Mouse (Mus musculus): Measurements from ENCODE around the gene Xxylt1.
A peak's percentile ranks its signal among the peaks of the same experiment; 100 is the strongest.

Xxylt1 gene

DNA sequence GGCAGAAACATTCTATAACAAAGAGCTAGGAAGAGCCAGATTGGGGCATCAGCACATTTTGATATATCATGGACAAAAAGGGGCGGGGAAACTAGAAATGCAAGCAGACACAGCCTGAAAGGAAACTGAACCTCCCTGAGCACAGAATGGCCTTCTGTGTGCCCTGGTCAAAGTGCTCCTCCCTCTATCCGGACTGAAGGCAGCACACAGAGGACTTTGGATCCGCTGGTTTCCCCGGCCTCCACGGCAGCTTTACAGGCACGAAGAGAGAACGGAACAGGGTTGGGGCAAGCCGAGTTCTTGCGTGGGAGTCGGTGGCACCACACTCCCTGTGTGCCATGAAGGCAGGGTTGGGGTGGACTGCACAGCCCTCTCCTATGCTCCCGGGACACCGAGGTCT, 121.5 kb downstream of the Xxylt1 start:
- DNase-seq (ENCODE audit: low spot score in 2 of 2) = no peak

DNA sequence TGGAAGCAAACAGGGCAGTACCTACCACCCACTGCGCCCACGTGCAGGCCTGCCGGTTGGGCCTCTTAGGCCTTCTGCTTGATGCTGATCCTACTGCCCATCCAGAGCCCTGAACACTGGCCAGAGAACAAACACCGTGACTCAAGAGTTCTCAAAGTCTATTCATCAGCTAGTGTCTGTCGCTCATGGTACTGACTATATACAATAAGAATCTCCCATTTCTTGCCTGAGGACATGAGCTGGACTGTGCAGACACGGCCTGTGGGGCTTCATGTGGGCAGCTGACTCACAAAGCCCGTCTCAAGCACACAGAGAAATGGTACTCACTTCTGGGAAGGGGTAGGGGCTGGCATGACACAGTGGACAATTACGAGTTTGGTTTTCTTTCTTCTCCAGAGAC, 125.1 kb downstream of the Xxylt1 start:
- DNase-seq (ENCODE audit: low spot score in 2 of 2) = no peak

DNA sequence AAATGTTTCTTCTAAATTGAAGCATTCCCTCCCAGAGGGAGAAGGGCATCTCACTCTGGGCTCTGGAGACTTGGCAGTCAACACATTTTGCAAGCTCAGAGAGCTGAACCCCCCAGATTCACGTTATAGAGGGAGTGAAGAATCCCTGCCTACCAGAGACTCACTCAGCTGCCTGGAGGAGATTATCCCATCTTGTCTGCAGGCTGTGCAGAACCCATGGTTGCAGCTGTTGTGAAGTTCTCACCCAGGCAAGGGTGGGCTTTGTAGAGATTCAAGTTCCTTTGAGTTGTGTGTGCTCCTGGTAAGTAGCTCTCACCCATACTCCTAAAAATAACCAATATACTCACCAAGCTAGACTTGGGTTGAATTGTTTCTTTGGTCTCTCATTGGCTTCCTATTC, 132.6 kb downstream of the Xxylt1 start:
- no peak for DNase-seq (ENCODE audit: low spot score in 2 of 2)

DNA sequence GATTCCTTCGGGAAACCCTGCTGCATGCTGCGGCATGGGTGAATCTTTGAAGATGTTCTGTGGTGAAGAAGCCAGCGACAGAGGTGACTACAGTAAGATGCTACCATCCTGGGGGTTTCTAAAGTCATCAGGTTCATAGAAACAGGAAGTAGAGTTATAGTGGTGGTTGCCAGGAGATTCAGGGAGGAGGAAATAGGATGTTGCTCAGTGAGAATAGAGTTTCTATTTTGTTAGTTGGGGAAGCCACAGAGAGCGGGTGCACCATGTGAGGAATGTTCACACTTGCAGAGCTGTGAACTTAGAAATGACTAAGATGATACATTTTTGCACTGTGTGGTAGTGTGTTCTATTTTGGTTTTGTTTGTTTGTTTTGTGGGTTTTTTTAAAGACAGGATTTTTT, 133.0 kb downstream of the Xxylt1 start:
- no peak for DNase-seq (ENCODE audit: low spot score in 2 of 2)

DNA sequence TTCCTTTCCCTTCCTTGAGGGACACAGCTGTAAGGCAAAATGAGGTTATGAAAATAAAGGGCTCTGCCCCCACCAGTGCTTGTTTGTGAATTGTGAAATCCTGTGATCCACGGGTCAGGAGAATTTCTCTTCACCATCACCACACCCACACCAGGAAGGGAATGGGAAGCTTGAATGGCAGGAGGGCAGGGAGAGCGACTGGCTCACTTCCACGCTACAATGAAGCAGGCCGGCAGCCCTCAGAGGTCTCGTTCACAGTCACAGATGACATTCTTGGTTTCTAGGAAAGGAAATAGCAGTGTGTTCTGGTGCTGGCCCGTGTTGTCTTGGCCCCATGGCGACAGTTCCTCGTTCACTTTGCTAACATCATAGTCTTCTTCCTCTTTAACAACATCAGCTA, 136.3 kb downstream of the Xxylt1 start:
- no peak for DNase-seq (ENCODE audit: low spot score in 2 of 2)

DNA sequence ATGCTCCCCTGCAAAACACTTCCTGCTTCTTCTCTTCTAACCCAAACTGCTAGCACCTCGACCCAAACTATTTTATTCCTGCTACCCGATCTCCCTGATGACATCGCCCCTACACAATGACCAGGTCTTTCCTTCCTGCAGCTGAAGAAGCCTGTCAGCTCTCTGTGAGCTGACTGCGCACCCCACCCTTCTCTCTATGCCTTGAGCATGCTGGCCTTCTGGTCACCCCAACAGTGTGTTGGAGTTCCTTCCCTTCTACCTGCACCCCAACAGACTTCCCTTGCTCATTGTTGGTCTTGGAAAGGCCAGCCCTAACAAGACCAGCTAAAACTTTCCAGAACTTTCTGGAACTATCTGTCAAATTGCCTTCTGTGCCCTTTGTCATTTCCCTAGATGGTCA, 137.3 kb downstream of the Xxylt1 start:
- no peak for DNase-seq (ENCODE audit: low spot score in 2 of 2)

DNA sequence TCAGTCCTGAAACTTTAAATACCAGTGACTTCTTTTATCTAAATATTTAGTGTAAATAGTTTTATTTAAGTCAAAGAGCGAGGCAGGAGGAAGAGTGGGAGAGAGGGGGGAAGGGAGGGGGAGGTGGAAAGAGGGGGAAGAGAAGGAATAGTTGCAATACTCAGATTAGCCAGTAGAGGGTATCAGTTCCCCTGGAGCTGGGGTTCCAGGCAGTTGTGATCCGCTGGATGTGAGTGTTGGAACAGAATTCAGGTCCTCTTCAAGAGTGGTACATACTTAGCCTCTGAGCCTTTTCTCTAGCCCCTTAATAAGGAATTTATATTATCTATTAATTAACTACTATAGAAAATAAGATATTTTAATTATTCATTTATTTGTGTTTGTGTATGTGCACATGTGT, 140.5 kb downstream of the Xxylt1 start:
- DNase-seq (ENCODE audit: low spot score in 2 of 2) = no peak

DNA sequence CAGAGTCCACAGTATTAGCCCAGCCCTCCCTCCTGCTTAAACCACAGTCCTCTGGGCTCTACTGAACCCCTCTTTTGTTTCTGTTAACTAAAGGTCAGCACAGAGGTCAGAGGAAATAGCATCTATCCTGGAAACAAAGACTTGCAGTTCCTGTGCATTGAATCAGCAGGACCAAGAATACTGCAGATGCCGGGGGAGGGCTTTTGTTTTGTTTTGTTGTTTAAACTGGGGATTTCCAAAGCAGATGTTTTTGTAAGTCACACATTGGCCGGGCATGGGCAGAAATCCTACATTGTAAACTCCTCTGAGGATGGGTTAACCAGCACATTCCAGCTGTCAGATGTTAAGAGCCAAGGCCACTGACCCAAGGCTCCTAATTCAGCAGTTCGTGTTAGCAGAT, 141.3 kb downstream of the Xxylt1 start:
- DNase-seq (ENCODE audit: low spot score in 2 of 2) = no peak

DNA sequence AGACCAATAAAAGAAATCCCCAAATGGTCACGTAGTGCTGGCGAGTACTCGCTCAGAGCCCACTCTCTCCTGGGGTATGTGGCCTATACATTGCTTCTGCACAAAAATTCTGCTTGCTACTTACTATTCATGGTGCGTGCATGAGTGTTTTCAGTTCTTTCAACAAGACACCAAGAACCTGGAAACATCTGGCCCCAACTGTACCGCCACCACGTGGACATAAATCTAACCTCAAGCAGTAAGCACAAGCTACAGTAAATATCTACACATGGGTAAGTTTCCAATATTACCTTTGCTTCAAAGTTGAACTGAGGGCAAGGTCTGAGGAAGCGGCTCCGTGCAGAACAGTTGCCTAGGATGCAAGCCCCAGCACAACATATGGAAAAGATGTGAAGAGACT, 142.0 kb downstream of the Xxylt1 start:
- no peak for DNase-seq (ENCODE audit: low spot score in 2 of 2)

DNA sequence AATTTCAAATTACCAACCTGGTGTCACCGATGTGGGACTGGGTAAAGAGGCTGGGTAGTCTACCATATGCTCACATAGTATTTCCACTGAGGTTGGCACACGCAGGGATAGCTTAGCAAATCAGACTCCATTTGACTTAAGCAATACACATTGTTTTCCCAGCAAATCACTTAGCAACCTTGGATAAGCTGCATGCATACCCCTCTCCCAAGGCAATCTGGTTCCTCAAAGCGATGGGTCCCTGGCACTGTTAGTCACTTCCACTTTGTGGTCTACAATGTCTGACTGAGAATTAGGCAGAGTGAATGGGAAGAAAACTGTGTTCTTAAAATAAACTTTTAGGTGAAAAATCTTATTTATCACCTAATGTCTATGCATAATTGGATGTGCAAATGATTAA, 142.6 kb downstream of the Xxylt1 start:
- no peak for DNase-seq (ENCODE audit: low spot score in 2 of 2)

DNA sequence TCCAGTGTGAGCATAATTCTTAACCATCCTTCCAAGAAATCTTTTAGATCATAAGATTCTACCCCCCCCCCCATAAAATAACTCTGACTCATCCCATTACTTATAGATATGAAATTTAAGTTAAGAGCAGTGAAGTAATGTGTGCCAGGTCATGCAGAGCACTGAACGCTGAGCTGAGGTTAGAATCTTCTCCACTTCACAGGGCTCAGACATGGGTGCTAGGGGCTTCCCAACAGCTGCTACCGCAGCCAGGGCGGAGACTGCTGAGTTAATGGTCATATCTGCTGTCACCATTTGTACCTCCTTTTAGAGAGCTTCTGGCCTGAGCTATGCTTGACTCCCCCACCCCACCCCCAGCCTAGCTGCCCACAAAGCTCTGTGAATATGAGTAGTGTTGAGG, 143.6 kb downstream of the Xxylt1 start:
- DNase-seq (ENCODE audit: low spot score in 2 of 2) = no peak

DNA sequence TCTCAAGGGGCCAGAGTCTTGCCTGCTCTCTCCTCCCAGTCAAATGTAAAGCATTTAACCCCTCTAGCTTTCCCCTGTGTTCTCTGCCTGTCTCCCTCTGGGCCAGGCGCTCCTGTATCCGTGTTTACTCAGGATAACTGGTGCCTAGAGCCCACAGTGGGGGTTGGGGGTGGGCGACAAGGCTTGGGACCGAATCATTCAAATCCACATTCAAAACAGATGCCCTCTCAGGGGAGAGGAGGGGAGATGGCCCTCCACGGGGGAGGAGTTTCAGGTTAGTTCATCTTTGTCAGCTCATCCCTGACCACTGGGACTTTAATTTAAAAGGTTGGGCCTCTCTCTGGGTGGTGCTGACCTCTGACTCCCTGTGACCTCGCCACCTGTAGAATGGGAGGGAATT, 144.8 kb downstream of the Xxylt1 start:
- no peak for DNase-seq (ENCODE audit: low spot score in 2 of 2)

DNA sequence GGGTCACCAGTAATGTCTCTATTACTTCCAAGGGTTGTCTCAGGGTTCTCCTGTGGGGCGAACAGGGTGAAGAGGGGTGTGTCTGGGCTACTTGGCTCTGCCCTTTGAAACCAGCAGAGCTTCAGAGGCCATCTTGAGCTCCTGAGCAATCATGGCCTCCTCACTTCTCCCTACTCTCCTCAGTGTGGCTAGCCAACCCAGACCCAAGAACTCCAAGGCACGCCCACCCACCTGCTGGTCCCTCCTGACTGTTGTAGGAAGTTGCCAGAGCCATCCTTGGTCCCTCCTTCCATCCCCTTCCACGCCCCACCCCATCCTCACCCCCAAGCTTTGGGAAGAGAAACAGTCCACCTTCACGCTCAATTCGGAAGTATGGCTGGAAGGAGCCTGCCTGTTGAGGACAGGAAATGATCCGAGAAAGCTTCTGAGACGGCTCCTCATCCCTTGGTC, 145.2 kb downstream of the Xxylt1 start:
- DNase-seq (ENCODE audit: low spot score in 2 of 2) = no peak

DNA sequence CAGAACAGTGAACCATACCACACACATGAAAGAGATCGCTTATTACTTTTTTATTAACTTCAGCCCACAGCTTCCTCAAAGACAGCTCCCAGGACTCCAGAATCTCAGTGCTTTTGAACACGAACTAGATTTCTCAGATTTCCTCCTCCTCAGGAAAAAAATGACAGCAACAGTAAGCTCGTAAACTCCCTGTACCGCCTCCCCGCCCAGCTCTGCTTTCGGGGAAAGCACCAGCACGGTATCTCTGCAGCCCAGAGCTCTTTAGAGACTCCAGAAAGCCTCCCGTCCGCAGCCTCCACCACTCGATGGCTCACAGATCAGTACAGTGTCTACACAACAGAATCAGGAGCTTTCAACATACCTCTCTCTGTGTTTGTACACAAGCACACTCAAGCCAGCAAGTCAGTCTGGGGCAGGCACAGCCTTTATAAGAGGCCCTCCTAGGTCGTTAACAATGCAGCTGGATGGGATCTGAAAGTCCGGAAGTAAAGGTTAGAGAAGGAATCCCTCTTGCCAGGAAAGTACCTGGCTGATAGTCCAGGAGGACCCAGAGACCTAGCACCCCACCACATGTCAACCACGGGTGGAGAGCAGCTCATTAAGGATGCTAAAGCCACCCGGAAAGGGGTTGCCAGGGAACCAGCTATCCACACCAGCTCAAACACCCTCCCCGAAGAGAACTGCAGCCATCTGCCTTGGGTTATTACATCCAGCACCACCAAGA, 146.1 kb downstream of the Xxylt1 start:
- no peak for DNase-seq (ENCODE audit: low spot score in 2 of 2)

DNA sequence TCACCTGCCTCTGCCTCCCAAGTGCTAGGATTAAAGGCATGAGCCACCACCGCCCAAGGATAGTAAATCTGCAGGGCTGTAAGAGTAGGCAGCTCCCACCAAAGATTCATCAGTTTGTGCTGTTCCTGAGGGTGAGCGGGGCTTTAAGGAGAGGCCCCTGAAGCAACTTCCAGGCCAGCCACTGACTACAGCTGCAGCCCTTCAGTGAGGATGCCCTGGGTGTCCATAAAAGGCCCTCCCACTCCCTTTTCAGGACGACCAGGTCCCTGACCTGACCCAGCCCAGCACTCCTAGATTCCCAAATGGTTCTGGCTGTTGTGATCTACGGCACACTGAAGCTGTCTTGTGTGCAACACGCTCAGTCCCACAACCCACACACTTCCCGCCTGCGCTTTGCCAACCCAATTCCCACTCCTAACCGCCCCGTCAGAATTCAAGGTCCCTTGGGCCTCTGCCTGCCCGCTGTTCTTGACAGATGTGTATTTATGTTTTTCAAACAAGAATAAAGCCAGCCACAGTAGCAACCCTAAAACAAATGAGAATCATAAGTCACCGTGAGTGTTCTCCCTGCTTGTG, 146.9 kb downstream of the Xxylt1 start:
- DNase-seq (ENCODE audit: low spot score in 2 of 2) = no peak

DNA sequence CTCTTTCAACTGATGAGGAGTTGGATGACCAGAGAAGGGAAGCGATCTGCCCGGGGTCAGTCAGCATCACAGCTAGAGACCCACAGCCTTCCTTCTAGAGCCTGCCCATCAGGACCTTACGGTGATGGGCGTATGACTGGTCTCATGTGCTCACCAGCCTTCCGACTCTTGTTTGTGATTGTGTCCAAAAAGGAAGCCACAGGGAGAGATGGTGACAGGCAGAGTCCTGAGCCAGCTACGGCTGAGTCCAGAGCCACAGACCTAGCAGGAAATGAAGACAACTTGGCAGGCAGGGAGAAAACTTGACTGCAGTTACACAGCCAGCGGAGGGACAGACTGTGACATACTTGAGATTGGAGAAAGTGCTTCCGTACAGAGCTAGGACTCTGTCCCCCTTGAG, 147.9 kb downstream of the Xxylt1 start:
- DNase-seq (ENCODE audit: low spot score in 2 of 2) = no peak

DNA sequence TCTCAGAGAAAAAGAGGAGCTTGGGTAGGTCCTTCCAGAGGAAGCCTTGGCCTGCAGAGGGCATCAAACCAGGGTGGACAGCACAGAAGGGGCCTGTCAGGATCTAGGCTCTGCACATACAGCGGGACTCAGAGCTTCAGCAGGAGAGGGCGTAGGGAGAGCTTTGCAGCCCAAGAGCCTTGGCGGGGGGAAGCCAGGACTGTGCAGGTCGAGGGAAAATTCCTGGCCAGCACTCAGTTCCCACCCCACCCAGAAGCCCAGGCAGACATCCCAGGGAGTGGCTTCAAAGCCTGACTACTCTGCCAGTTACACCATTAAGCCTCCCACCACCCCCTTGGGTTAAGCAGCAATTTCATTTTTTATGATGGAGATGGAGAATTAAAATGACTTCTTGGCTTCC, 148.4 kb downstream of the Xxylt1 start:
- DNase-seq (ENCODE audit: low spot score in 2 of 2) = no peak

DNA sequence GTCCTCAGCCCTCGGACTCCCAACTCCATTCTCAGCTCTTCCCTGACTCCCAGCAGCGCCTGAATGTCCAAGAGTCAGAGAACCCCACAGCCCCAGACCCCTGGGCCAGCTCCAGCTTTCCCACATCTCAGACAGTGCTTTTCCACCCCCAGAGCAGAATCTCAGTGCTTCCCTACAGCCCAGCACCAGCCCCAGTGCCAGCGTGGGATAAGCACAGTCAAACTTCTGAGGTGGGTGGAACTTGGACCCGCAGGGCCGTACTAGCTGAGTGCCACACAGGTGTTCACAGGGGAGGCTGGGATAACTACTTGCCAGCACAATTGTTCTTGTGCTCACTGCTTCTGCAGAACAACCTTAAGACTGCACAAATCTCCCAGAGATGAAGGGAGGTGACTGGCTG, 149.0 kb downstream of the Xxylt1 start:
- no peak for DNase-seq (ENCODE audit: low spot score in 2 of 2)

DNA sequence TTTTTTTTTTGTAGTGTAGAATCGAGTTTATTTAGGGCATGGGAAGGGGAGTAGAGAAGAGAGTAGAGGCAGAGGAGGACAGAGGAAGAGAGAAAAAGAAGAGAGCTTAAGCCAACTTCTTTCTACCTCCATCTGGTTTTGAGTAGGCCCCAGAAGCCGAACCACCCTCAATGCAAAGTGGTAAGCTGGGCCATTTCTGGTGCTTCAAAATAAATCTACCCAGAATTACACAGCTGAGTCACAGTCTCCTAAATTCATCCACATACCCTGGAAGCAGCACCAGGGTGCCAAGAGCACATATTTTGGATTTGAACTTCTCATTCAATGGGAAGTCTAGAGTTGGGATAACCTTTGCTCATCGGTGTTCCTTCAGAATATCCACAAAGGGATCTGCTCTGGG, 152.1 kb downstream of the Xxylt1 start:
- DNase-seq (ENCODE audit: low spot score in 2 of 2) = peak in 1 of 2 experiments; percentile 4

DNA sequence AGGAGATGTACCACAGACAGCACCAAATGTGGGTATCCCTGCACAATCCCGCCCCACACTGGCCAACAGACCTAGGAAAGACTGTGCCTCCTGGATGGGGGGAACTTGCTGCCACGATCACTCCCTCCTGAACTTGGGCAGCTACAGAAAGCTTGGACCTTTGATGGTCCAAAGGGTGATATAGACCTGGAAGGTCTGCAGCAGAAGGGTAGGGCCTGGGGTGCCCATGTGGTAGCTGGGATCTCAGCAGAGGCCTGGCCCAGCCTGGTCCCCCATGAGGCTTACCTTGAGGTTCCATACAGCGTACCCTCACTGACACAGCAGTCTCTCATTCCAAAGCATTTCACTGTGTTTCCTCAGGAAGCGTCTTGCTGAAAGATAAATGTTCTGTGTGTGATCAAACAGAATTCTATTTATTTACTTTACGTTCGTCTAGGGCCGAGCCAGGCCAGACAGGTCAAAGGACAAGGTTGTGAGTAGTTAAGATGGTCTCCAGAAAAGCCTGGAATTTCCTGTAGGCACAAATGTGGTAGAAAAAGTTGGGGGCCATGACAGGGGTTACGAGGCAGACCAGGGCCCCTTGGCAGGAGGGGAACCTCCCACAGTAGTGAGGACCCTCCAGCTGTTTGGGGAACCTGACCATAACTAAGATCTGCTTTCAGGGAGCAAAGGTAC, 153.0 kb downstream of the Xxylt1 start:
- peak in 1 of 2 experiments; percentile 18 for DNase-seq (ENCODE audit: low spot score in 2 of 2)

DNA sequence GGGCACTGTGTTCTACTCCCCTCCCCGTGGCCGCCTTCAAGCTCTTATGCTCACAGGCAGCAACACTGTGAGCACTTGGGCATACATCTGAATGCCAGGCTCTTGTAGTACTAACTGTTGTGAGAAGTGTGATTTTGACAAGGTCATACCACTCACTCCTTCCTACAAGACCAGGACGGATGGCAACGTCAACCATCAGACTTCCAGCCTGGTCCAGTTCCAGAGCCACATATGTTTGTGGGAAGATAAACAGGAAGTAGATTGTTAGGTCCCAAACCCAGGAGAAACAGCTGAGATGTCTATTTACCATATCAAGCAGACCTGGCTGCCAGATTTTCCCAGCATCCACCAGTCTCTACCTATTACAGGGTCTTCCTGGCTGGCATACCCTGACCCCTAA, 155.7 kb downstream of the Xxylt1 start:
- DNase-seq (ENCODE audit: low spot score in 2 of 2) = no peak

DNA sequence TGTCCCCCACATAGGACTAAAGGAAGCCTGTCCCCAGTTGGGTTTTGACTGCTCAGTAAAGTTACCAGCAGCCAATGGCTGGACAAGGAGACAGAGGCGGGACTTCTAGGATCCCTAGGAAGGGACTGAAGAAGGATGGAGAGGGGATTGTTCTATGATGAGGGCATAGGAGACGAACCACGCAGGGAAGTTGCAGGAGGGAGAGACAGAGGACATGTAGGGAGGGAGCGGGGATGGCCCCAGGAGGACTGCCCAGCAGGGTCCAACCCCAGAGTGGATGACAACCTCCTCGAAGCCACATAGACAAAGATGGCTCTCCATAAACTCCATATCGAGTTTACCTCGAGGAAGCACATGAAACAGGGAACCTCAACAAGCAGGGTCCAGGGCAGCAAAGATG, 157.3 kb downstream of the Xxylt1 start:
- DNase-seq (ENCODE audit: low spot score in 2 of 2) = no peak

DNA sequence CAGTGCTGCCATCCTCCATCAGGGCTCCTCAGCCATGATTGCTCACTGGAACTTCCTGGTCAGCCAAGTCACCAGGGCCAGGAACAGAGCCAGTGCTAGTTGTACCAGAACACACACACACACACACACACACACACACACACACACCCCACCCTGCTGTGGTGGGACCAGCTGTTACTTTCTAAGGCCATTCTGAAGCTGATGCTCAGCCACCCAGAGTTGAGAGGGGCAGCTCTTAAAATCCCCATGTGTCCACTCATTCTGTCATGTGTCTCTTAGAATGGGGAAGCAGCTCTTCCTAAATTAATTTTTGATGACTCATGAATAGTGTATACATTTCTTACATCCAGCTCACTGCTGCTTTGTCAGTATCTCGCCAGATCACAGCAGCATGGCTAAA, 158.7 kb downstream of the Xxylt1 start:
- no peak for DNase-seq (ENCODE audit: low spot score in 2 of 2)

Data from cerebellum, postnatal 4 days (tissue).